Mouse (Mus musculus) brain, embryonic 14.5 days (tissue): ENCODE measurements around the gene Clec16a. TPM values are rescaled to one million over a fixed set of nuclear protein-coding genes. Genes with fewer than 3 reads are reported as not detected.

Experiments used
- DNase-seq: peaks from one replicate; pipeline ENCODE4 v3.0.0-alpha.2; 2011; ENCODE audit warnings: low read depth
- CTCF ChIP-seq: fragments of 200-500 bp; IDR thresholded peaks from 2 replicates; pipeline ENCODE4 v1.5.1; 2012; ENCODE audit warnings: inconsistent platforms, mild to moderate bottlenecking, moderate library complexity, borderline replicate concordance; ENCODE audit not compliant: insufficient read depth, insufficient read length; ENCODE audit errors: extremely low read depth
- POLR2A ChIP-seq: fragments of 200-500 bp; IDR thresholded peaks from 2 replicates; pipeline ENCODE4 v1.6.1; 2012; ENCODE audit warnings: mild to moderate bottlenecking, inconsistent platforms, borderline replicate concordance; ENCODE audit not compliant: poor library complexity, insufficient read depth, insufficient read length, severe bottlenecking; ENCODE audit errors: extremely low read depth
- polyA plus RNA-seq: library from polyadenylated mRNA; depleted of rRNA; stranded (reverse); fragments of >200 nt; gene quantifications from 2 replicates; pipeline ENCODE4 v1.2.3, GENCODE M21; 2012

The Clec16a gene
- polyA plus RNA-seq, 1 experiment, result 39.3 TPM

- no peak for DNase-seq
- TF ChIP-seq POLR2A (no peak), CTCF (no peak)
Observed at GRCm38 (mm10) chr16:10723816-10724647, 178.9 kb downstream of the Clec16a start.

DNA sequence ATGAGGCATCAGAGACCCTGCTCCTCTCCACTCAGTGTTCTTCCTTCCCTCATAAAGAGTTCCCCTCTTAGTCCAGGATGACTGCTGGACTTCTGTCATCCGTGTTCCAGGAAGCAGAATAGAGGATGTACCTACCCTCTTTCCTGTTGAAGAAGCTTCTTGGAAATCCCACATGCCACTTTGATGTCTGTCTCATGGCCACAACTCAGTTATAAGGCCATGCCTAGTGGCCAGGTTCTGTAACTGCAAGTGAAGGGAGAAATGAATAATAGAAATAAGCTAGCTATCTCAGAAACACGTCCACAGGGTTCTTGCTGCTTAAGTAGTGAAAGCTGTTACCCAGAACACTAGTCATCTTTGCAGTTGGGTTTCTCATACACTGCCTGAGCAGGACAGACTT is 180.0 kb downstream of the Clec16a start:
- no peak for DNase-seq
- TF ChIP-seq POLR2A (no peak), CTCF (peak; percentile 32; the same call in 1 of the 2 replicates)

- DNase-seq, result no peak
- no peak for TF ChIP-seq POLR2A
- TF ChIP-seq CTCF, result no peak
Observed at GRCm38 (mm10) chr16:10727630-10728029, 182.5 kb downstream of the Clec16a start.

DNA sequence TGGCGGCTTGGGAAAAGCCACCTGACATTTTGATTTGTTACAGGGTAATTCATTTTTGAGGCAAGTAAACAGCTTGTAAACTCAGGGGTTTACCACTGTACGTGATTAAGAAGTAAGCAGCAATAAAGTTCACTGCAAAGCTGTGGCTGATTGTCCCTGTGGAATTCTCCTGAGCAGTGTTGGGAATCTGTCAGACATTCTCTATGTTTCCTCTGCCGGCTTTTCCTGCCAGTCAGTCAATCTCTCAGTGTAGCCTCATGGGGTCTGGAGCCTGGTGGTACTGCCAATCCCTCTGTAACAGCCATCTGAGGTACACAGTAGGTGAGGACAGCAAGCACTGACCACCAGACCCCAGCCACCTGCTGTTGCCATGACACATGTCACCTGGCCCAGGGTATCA is 183.7 kb downstream of the Clec16a start:
- DNase-seq, result no peak
- TF ChIP-seq CTCF (no peak), POLR2A (no peak)

- TF ChIP-seq POLR2A (no peak), CTCF (no peak)
- DNase-seq, result no peak
Observed at GRCm38 (mm10) chr16:10730941-10731340, 185.8 kb downstream of the Clec16a start.

DNA sequence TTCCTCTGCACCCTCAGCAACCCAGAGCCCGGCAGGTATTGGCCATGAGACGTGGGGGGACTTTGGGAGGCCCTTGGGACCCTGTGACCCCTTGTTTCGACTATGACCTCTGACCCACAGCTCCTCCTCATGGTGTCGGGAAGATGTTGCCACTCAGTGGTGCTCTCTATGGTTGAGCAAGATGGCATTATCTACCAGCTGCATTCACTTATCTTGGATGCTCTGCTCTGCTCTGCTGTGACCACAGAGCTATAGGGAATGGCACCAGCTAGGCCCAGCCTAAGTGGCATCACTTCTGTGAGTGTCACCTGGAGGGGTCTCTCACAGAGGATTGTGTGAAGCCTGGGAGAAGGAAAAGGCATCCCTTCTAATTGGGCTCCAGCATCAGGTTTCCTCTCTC is 186.6 kb downstream of the Clec16a start:
- no peak for DNase-seq
- TF ChIP-seq POLR2A (no peak), CTCF (no peak)

DNA sequence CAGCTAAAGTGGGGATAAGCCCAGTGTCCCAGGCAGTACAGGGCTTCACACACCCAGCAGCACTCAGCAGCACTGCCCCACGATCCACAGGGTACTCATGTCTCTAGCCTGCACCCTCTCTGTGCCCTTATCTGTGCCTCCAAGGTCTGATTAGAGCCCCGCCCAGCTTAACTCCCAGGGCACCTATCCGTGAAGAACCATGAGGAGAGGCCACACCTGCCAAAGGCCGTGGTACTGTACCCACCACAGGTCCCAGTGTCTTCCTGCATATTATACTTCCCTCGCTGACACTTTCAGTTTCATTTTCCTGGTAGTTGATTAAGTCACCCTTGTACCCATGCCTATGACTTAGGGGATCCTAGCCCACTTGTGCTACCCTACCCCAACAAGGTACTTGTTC is 187.3 kb downstream of the Clec16a start:
- DNase-seq, result no peak
- TF ChIP-seq CTCF (no peak), POLR2A (no peak)

GRCm38 (mm10) chr16:10735781-10736180 is 190.6 kb downstream of the Clec16a start:
- DNase-seq, result no peak
- TF ChIP-seq CTCF, result no peak
- TF ChIP-seq POLR2A, result no peak

DNA sequence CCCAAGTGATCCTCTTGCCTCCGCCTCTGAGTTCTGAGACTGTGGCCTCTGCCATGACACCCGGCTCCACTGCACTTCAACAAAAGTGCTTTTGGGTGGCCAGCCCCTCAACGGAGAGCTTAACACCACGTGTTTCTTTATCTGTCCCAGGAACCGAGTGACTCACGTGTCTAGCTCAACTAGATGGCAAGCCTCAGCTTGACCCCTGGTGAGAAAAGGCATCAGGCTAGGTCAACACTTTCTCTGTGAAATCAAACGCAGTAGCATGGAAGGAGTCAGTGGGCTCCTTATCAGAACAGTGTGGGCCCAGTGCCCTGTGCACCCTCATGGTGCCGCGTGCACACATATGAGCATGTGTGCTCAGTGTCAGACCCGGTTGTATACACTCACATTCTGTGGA is 191.2 kb downstream of the Clec16a start:
- TF ChIP-seq CTCF, result no peak
- TF ChIP-seq POLR2A, result no peak
- DNase-seq, result no peak

GRCm38 (mm10) chr16:10737571-10737970 is 192.4 kb downstream of the Clec16a start:
- DNase-seq, result no peak
- TF ChIP-seq CTCF (no peak), POLR2A (no peak)

DNA sequence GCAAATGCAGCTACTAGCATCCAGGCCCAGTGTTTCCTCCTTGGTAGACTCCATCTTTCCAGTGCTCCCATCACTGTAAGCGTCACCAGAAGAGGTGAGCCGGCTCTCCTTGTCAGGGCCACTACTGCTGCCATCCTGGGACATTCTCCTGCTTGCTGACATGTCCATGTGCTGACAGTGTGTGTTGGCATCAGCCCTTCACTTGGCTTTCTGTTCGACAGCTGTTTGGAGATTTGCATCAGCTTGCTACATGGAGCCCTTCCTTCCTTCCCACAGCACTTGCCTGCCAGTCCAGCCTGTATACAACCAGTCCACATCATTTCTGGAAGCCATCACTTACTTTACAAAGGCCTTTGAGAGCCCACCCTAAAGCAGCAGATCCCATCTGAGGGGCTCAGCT is 193.7 kb downstream of the Clec16a start:
- DNase-seq, result no peak
- TF ChIP-seq POLR2A, result no peak
- TF ChIP-seq CTCF, result no peak

DNA sequence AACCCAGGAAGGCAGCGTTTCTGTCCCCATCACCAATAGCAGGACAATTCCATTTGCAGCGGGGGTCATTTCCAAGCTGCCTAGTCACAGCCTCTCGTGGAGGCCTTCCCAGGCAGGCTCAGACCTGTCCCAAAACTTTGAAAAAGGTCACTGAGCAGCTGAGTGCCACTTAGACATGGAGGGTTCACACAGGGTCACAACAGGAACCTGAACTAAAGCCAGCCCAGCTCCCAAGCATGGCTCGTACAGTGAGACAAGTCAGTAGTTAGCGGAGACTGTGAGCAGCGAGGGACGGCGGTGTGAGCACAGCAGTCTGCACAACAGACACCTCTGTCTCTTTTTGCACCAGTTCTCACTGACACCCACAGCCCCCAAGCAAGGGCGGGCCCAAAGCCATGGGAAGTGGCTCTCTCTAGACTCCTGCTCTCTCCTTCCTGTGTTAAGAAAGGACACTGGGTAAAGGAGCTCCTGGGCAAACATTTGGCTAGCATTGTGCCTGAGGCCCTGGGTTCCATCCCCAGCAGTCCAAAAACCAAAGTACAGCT is 194.8 kb downstream of the Clec16a start:
- peak; percentile 7 for DNase-seq
- no peak for TF ChIP-seq CTCF
